Mouse (Mus musculus): ENCODE measurements around the gene Hoxa2. TPM values are rescaled to one million over a fixed set of nuclear protein-coding genes. Genes with fewer than 3 reads are reported as not detected.
A peak's percentile ranks its signal among the peaks of the same experiment; 100 is the strongest.

Gene Hoxa2
- polyA plus RNA-seq, 1 experiment from 2014 or later = 1.6 TPM

DNA sequence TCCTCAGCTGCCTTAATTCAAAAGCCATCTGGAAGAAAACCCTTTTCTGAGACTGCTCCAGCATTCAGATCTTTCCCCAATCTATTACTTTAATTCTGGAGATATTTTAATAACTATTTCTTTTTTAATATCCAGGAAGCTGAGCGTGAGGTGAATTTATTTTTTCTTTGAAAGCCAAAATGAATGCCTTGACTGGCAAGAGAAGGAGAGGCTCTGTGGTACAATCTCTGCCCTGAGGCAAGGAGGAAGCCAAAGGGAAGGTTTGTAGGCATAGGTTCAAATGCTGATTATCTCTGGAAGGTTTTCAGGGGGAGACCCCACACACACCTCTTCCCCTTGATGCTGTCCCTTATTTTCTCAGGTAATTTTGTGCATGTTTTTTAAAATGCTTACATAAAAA is 2.5 kb upstream of the Hoxa2 start:
- H3K4me1 ChIP-seq = peaks cover 5% of the 10 kb centered on the region; the same call in 1 of the 2 replicates
- H3K27ac ChIP-seq = no peak overlapping the region
- no peak overlapping the region for H3K4me2 ChIP-seq
- no peaks in the 10 kb centered on the region for H3K36me3 ChIP-seq
- no peak overlapping the region for H3K9ac ChIP-seq
- H3K27me3 ChIP-seq = peaks cover 98% of the 10 kb centered on the region
- H3K4me3 ChIP-seq = no peak overlapping the region
- ATAC-seq (ENCODE audit: insufficient number of reproducible peaks, insufficient read depth, low FRiP score, low TSS enrichment, low read depth) = no peak
- 4% methylated on average over 1 of the region's 1 CpGs for WGBS
- H3K9me3 ChIP-seq = no peaks in the 10 kb centered on the region

DNA sequence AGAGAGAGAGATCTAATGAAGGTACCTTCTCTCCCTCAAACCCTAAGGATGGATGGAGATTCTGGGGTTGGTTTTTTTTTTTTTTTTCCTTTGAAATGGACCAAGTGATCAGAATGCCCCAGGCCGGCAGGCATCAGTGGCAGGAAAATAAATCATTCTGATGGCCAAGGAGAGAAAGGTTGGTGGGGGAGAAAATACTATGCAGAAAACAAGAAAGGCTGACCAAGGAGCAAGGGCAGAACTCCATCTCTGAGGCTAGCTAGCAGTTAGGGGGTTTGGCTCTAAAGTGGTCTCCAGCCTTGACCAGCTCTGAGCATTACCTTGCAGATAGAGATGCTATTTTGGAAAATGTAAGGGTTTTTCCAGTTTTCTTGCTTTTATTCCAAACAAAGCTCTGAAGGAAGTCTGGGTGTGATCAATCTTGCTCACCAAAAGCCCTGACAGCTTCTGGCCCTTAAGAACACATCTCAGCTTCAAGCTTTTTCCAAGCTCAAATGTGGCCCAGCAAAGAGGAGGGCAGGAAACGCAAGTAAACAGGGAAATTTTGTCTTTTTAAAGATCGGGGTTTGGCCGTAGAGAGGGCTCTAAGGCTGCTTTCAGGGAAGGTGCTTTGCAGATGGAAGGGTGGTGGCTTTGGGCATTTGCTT is 1.9 kb upstream of the Hoxa2 start:
- H3K27ac ChIP-seq = no peak overlapping the region
- peaks cover 98% of the 10 kb centered on the region for H3K27me3 ChIP-seq
- peaks cover 5% of the 10 kb centered on the region; the same call in 1 of the 2 replicates for H3K4me1 ChIP-seq
- H3K4me2 ChIP-seq = no peak overlapping the region
- H3K4me3 ChIP-seq = no peak overlapping the region
- ATAC-seq (ENCODE audit: insufficient number of reproducible peaks, insufficient read depth, low FRiP score, low TSS enrichment, low read depth) = no peak
- 3% methylated on average over 4 of the region's 4 CpGs for WGBS
- no peak overlapping the region for H3K9ac ChIP-seq
- H3K36me3 ChIP-seq = no peaks in the 10 kb centered on the region
- H3K9me3 ChIP-seq = no peaks in the 10 kb centered on the region

DNA sequence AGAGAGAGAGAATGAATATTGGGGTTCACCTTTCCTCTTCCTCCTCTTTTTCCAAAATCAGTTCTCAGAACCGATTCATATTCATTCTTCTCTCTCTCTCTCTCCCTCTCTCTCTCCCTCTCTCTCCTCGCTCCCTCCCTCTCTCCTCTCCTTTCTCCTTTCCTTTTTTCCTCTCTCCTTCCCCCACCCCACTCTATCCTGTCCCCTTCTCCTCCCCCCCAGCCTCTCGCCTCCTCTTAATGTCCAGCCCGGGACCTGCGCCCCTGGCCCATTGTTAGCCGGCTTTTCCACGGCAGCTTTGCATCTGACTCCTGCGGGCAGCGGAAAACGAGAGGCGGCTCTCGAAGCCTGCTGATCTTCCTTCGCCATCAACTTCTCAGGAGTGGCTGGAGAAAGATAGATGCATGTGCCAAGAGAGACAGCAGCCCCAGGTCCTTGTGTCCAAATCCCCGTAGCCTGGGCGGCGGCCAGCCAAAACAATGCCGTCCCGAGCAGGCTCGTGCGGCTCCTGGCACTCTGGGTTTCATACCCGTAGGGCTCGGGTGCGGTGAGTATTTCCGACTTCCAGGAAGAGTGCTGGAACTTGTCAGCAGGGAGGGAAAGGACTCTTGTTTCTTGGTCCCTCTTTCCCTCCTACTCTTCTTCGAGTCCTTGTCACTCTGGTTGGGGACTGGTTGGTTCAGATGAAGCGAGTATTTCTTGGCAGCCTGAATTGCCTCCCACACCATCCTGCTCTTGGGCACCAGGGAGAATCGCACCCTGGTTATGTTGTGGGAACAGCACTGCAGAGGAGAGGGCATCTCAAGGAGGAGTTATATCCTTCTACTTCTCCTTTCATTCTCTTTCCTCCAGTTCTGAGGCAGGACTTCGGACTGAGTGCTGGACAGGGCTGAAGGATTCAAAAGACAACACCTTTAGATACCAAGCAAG is 1.1 kb upstream of the Hoxa2 start:
- WGBS = under 1% methylated on average over 28 of the region's 28 CpGs
- H3K9ac ChIP-seq = no peak overlapping the region
- no peak overlapping the region for H3K27ac ChIP-seq
- peaks cover 97% of the 10 kb centered on the region for H3K27me3 ChIP-seq
- no peaks in the 10 kb centered on the region for H3K36me3 ChIP-seq
- no peaks in the 10 kb centered on the region for H3K9me3 ChIP-seq
- peaks cover 5% of the 10 kb centered on the region; the same call in 1 of the 2 replicates for H3K4me1 ChIP-seq
- no peak for ATAC-seq (ENCODE audit: insufficient number of reproducible peaks, insufficient read depth, low FRiP score, low TSS enrichment, low read depth)
- H3K4me2 ChIP-seq = no peak overlapping the region
- no peak overlapping the region for H3K4me3 ChIP-seq

DNA sequence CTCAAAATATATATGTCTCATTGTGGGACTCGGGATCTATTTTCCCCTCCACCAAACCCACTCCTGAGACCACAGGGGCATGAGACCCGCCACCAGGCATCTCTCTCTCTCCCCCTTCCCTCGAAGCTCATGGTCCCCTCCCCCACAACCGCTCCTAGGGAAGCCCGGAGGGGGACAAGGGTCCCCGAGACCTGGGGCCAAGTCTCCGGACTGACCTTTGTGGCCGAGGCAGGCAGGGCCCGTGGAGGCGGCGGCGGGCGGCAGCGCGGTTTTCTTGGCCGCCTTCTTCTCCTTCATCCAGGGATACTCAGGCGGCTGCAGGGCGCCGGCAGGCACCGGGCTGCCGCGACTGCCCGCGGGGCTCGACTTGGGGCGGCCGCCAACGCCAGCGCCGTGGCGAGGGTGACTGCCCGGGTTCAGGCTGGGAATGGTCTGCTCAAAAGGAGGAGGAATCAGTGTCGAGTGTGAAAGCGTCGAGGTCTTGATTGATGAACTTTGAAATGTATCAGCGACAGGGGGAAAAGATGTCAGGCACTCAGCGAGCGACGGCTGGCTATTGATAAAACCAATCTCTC is 493 bp downstream of the Hoxa2 start:
- no peak for ATAC-seq (ENCODE audit: insufficient number of reproducible peaks, insufficient read depth, low FRiP score, low TSS enrichment, low read depth)
- Histone ChIP-seq H3K9ac (no peak overlapping the region), H3K36me3 (no peaks in the 10 kb centered on the region), H3K4me2 (no peak overlapping the region), H3K27me3 (peaks cover 98% of the 10 kb centered on the region), H3K27ac (no peak overlapping the region), H3K9me3 (no peaks in the 10 kb centered on the region), H3K4me3 (no peak overlapping the region), H3K4me1 (peaks cover 4% of the 10 kb centered on the region)
- WGBS = under 1% methylated on average over 39 of the region's 39 CpGs

DNA sequence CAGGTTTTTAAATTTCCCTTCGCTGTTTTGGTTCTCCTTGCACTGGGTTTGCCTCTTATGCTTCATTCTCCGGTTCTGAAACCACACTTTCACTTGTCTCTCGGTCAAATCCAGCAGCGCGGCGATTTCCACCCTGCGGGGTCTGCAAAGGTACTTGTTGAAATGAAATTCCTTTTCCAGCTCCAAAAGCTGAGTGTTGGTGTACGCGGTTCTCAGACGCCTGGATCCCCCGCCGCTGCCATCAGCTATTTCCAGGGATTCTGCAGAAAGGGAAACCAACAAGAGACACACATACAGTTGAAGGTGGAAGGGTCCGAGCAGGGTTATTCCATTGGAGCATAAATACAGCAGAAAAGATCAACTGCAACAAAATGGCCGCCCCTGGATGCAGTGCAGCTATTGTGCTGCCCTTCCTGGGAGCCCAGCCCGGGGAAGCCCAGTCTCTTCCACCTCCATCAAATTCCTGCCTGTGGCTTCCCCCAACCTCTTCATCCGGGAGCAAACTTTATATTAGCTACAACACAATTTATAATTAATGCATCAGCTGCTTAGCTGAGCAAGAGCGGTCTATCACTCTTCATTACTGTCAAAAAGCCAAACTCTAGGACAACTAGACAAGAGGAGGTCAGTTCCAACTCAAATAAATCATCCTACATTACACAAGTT is 1.1 kb downstream of the Hoxa2 start:
- Histone ChIP-seq H3K36me3 (no peaks in the 10 kb centered on the region), H3K4me3 (peak overlapping the region; percentile 10; the same call in 1 of the 2 replicates), H3K4me1 (peaks cover 8% of the 10 kb centered on the region), H3K27ac (no peak overlapping the region), H3K27me3 (peaks cover 98% of the 10 kb centered on the region), H3K9me3 (no peaks in the 10 kb centered on the region), H3K9ac (no peak overlapping the region), H3K4me2 (peak overlapping the region; percentile 5; the same call in 1 of the 2 replicates)
- WGBS = 1% methylated on average over 17 of the region's 17 CpGs
- no peak for ATAC-seq (ENCODE audit: insufficient number of reproducible peaks, insufficient read depth, low FRiP score, low TSS enrichment, low read depth)

DNA sequence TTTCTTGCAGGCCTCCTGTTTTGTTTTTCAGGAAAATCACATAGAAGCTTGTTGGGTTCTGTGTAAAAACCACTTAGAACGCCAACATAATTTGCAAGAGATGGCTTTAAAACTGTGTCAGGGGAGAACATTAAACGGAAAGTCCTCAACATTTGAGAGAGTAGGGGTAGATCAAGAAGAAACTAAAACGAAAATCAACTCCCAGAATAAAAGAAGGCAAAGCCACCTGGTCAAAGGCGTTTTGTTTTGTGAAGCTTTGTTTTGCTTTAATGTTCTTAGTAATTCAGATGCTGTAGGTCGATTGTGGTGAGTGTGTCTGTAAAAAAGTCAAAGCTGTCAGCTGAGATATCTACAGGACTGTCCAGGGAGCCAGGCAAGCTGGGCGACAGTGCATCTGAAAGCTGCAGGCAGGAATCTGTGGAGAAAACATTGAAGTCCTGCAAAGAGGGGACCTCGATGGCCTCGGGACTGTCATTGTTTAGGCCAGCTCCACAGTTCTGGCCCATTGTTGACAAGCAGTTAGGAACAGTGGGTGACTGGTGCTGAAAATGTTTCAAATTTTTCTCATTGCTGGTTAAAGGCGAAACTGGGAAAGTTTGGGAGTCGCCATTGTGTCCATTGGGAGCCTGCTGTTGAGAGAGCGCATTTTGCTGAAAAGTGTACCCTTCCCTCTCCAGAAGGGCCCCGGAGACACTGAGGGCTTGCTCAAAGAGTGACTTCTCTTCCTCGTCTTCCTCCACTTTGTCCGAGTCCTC is 1.8 kb downstream of the Hoxa2 start:
- Histone ChIP-seq H3K4me3 (peak overlapping the region; percentile 10; the same call in 1 of the 2 replicates), H3K27me3 (peaks cover 98% of the 10 kb centered on the region), H3K4me2 (peak overlapping the region; percentile 5; the same call in 1 of the 2 replicates), H3K9me3 (no peaks in the 10 kb centered on the region), H3K9ac (no peak overlapping the region), H3K4me1 (peaks cover 15% of the 10 kb centered on the region), H3K27ac (no peak overlapping the region), H3K36me3 (no peaks in the 10 kb centered on the region)
- WGBS = 3% methylated on average over 14 of the region's 14 CpGs
- no peak for ATAC-seq (ENCODE audit: insufficient number of reproducible peaks, insufficient read depth, low FRiP score, low TSS enrichment, low read depth)

DNA sequence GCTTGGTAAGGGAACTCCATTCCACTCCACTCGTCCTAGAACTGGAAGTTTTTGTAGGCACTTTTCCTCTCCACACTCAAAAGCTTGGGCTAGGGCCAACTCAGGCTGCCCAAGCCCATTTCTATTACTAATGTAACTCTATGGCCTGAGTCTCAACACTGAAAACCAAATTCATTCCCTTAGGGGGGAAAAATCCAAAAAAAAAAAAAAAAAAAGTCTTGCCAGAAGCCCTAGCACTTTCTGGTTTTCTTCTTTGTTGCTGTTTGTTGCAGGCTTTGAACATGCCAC is 2.6 kb downstream of the Hoxa2 start:
- Histone ChIP-seq H3K4me1 (peaks cover 15% of the 10 kb centered on the region), H3K36me3 (no peaks in the 10 kb centered on the region), H3K27me3 (peaks cover 98% of the 10 kb centered on the region), H3K9me3 (no peaks in the 10 kb centered on the region), H3K27ac (no peak overlapping the region), H3K9ac (no peak overlapping the region), H3K4me2 (no peak overlapping the region), H3K4me3 (no peak overlapping the region)
- WGBS = 7% methylated on average over 1 of the region's 1 CpGs
- ATAC-seq (ENCODE audit: insufficient number of reproducible peaks, insufficient read depth, low FRiP score, low TSS enrichment, low read depth) = no peak

DNA sequence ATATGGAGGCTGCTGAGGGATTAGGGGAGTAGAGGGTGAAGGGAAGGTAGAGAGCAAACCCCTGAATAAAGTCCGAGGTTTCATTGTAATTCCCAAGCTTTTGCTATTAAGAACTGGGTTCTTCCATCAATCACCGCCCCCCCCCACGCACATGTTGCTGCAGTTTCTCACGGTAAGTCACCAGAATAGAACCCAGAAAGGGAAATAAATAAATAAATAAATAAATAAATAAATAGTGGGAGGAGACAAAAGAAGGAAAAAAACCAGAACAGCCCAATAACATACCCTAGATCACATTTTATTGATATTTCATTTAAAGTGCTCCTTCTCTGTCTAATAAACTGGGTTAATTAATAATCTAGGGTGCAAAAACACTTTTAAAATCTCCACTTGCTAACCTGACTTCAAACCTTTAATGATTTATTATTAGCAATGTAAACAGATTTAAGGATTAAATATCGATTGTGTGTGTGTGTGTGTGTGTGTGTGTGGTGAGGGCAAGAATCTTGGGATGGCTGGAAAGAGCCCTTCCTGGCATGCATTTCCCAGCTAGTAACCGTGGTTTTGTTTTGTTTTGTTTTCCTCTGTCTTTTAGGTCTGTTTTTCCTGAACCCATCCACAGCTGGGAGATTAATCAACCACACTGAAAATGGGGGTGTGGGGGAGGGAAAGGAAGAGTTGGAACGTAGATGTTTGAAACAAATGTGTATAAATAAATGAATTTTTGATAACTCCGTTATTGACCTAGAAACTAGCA is 3.1 kb downstream of the Hoxa2 start:
- Histone ChIP-seq H3K27me3 (peaks cover 98% of the 10 kb centered on the region), H3K4me2 (no peak overlapping the region), H3K4me1 (peaks cover 15% of the 10 kb centered on the region), H3K36me3 (no peaks in the 10 kb centered on the region), H3K27ac (no peak overlapping the region), H3K4me3 (no peak overlapping the region), H3K9me3 (no peaks in the 10 kb centered on the region), H3K9ac (no peak overlapping the region)
- 4% methylated on average over 8 of the region's 8 CpGs for WGBS
- ATAC-seq (ENCODE audit: insufficient number of reproducible peaks, insufficient read depth, low FRiP score, low TSS enrichment, low read depth) = no peak

DNA sequence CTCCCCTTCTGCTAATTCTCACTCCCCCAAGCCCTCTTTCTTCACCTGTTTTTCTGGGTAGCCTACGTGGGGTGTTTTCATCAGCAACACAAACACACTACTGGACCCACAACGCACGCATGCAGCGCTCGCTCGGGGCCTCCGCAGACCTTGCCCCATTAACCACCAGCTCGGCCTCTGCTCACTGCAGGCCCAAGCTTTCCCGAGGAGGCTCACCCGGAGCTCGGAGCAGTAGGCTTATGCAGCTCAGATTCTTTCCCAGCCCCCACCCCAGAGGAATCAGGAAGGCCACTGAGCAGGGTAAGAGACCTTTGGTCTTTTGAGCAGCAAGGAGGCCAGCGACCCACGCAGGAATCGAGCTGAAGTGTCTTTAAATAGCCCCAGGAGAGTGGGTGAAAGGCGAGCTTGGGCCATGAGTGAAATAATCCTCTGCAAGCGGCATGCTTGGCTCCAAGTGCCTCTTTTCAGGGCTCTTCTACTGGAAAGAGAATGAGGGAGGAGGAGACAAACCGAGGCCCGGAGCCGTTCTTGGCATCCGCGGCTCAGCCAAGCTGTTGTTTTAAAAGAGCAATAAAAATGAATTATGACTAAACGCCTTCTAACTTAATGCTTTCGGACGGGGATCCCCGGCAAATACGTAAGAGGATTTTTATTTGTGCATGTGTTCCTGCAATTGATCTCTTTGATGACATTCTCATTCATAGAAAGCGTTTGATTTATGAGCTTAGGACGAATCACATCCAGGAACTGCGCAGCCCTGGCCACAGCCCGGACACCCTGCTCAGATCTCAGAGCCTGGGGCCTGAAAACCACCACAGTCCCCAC is 3.9 kb downstream of the Hoxa2 start:
- Histone ChIP-seq H3K9ac (0 out of 2 replicates have a peak overlapping the region, but pooled peaks have one; percentile 21), H3K27me3 (peaks cover 98% of the 10 kb centered on the region), H3K27ac (no peak overlapping the region), H3K4me1 (peaks cover 15% of the 10 kb centered on the region), H3K36me3 (no peaks in the 10 kb centered on the region), H3K4me2 (peak overlapping the region; percentile 7; the same call in 1 of the 2 replicates), H3K4me3 (no peak overlapping the region), H3K9me3 (no peaks in the 10 kb centered on the region)
- WGBS = 1% methylated on average over 30 of the region's 30 CpGs
- ATAC-seq (ENCODE audit: insufficient number of reproducible peaks, insufficient read depth, low FRiP score, low TSS enrichment, low read depth) = no peak

DNA sequence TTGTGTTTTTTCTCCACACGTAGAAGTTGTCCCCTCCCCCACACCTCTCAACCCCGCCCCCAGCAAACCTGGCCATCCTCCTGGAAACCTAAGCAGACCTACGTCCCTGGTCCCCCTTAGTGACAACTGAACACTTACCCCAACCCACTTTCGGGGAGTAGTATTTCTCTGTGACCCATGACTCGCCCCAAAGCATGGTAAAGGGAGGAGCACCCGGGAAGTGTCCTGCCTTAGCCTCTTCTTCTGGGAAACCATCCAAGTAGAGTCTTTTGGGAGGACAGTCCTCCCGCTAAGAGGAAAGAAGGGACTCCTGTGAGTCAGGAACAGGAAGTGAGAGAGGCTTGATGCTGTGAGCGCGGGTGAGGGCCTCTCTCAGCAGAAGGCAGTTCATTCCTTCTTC is 4.7 kb downstream of the Hoxa2 start:
- Histone ChIP-seq H3K27ac (no peak overlapping the region), H3K4me3 (no peak overlapping the region), H3K9ac (no peak overlapping the region), H3K36me3 (no peaks in the 10 kb centered on the region), H3K4me2 (no peak overlapping the region), H3K9me3 (no peaks in the 10 kb centered on the region), H3K27me3 (peaks cover 98% of the 10 kb centered on the region), H3K4me1 (peaks cover 15% of the 10 kb centered on the region)
- WGBS = 2% methylated on average over 9 of the region's 9 CpGs
- ATAC-seq (ENCODE audit: insufficient number of reproducible peaks, insufficient read depth, low FRiP score, low TSS enrichment, low read depth) = no peak
